Mouse (Mus musculus) kidney, postnatal 0 days (tissue): ENCODE results near the gene Nup37. TPM values are rescaled to one million over a fixed set of nuclear protein-coding genes. Genes with fewer than 3 reads are reported as not detected.
A peak's percentile ranks its signal among the peaks of the same experiment; 100 is the strongest.

Experiments used
- ATAC-seq: fragments of 200-750 bp; cut with Nextera tagmentation; replicated peaks from 2 replicates; pipeline ENCODE4 v1.8.0; 2017; ENCODE audit warnings: low read depth, moderate number of reproducible peaks, moderate TSS enrichment, moderate library complexity; ENCODE audit not compliant: low FRiP score
- DNase-seq: peaks from one replicate; pipeline ENCODE4 v3.0.0-alpha.2; 2016; ENCODE audit warnings: low spot score
- H3K27ac ChIP-seq: fragments of 300-500 bp; sonication (generic); 2 replicates; pipeline ENCODE4 v1.5.1; 2014; ENCODE audit warnings: mild to moderate bottlenecking
- H3K27me3 ChIP-seq: fragments of 300-500 bp; sonication (generic); 2 replicates; pipeline ENCODE4 v1.6.1; 2014; ENCODE audit warnings: low read length, mixed read lengths; ENCODE audit not compliant: insufficient read depth
- H3K36me3 ChIP-seq: fragments of 300-500 bp; sonication (generic); 2 replicates; pipeline ENCODE4 v1.6.1; 2014; ENCODE audit warnings: low read length, mixed read lengths; ENCODE audit not compliant: insufficient read depth
- H3K4me1 ChIP-seq: fragments of 300-500 bp; sonication (generic); replicated peaks from 2 replicates; pipeline ENCODE4 v1.6.1; 2014; ENCODE audit warnings: antibody characterized with exemption, low read length, mixed read lengths; ENCODE audit not compliant: insufficient read depth
- H3K4me2 ChIP-seq: fragments of 300-500 bp; sonication (generic); 2 replicates; pipeline ENCODE4 v1.6.1; 2014; ENCODE audit warnings: mild to moderate bottlenecking, low read length, moderate library complexity, mixed read lengths
- H3K4me3 ChIP-seq: fragments of 300-500 bp; sonication (generic); replicated peaks from 2 replicates; pipeline ENCODE4 v1.5.1; 2014; ENCODE audit warnings: low read depth, low read length
- H3K9ac ChIP-seq: fragments of 300-500 bp; sonication (generic); 2 replicates; pipeline ENCODE4 v1.6.1; 2014; ENCODE audit warnings: low read depth, low read length
- H3K9me3 ChIP-seq: fragments of 300-500 bp; sonication (generic); replicated peaks from 2 replicates; pipeline ENCODE4 v1.6.1; 2016; ENCODE audit warnings: low read length, inconsistent platforms, mixed read lengths
- CTCF ChIP-seq: IDR thresholded peaks from 2 replicates; pipeline ENCODE4 v1.5.1; 2016; ENCODE audit warnings: antibody characterized with exemption, low read depth, mild to moderate bottlenecking, moderate library complexity
- WGBS: fragments of 180-500 bp; shearing (Covaris S2); extraction: QIAGEN DNeasy Blood & Tissue Kit; methylation state at CpG from one replicate; pipeline ENCODE4 v1.1.7; 2014; 5-methylcytosine and 5-hydroxymethylcytosine counted together
- polyA plus RNA-seq: library from polyadenylated mRNA; unstranded; fragments of >200 nt; fragmentation: Nextera tagmentation; extraction: Ambion mirVana; gene quantifications from 2 replicates; pipeline ENCODE4 v1.2.1, GENCODE M21; 2015

Nup37 gene
- polyA plus RNA-seq = 63.6 and 66.5 TPM in 2 replicates

- peak; percentile 97 for ATAC-seq
- DNase-seq = peak; percentile 87
- peaks cover 14% of the 10 kb centered on the region; the same call in 1 of the 2 replicates for H3K36me3 ChIP-seq
- no peaks in the 10 kb centered on the region for H3K4me1 ChIP-seq
- WGBS = under 1% methylated on average over 51 of the region's 53 CpGs
- H3K27me3 ChIP-seq = no peaks in the 10 kb centered on the region
- H3K9me3 ChIP-seq = no peaks in the 10 kb centered on the region
- peak within 1 kb of the TSS; percentile 55 for H3K9ac ChIP-seq
- TF ChIP-seq CTCF = no peak
- peak within 1 kb of the TSS; percentile 64 for H3K4me3 ChIP-seq
- H3K27ac ChIP-seq = no peak within 1 kb of the TSS
- H3K4me2 ChIP-seq = peak within 1 kb of the TSS; percentile 81
Measured at GRCm38 (mm10) chr10:88146707-88147477, at the start of gene Nup37, which contains the start of gene Parpbp. Nup37 (plus strand) TSS chr10:88146992. Parpbp (minus strand) TSS chr10:88146941.

- no peak for DNase-seq
- Histone ChIP-seq H3K4me3 (no peak overlapping the region), H3K36me3 (no peaks in the 10 kb centered on the region; the same call in 1 of the 2 replicates), H3K4me2 (no peak overlapping the region), H3K9ac (no peak overlapping the region), H3K27ac (no peak overlapping the region), H3K27me3 (no peaks in the 10 kb centered on the region), H3K9me3 (no peaks in the 10 kb centered on the region), H3K4me1 (no peaks in the 10 kb centered on the region)
- TF ChIP-seq CTCF = no peak
- no peak for ATAC-seq
- WGBS = 88% methylated on average over 2 of the region's 2 CpGs
Measured at GRCm38 (mm10) chr10:88106169-88106568, 40.6 kb upstream of the Nup37 start.

GRCm38 (mm10) chr10:88113290-88113689 lies 33.5 kb upstream of the Nup37 start:
- Histone ChIP-seq H3K4me1 (no peaks in the 10 kb centered on the region), H3K27me3 (no peaks in the 10 kb centered on the region), H3K9me3 (no peaks in the 10 kb centered on the region), H3K36me3 (peaks cover 4% of the 10 kb centered on the region; the same call in 1 of the 2 replicates), H3K4me3 (no peak overlapping the region), H3K4me2 (no peak overlapping the region), H3K27ac (no peak overlapping the region), H3K9ac (no peak overlapping the region)
- TF ChIP-seq CTCF = no peak
- no peak for DNase-seq
- no peak for ATAC-seq
- WGBS = 82% methylated on average over 2 of the region's 2 CpGs

DNA sequence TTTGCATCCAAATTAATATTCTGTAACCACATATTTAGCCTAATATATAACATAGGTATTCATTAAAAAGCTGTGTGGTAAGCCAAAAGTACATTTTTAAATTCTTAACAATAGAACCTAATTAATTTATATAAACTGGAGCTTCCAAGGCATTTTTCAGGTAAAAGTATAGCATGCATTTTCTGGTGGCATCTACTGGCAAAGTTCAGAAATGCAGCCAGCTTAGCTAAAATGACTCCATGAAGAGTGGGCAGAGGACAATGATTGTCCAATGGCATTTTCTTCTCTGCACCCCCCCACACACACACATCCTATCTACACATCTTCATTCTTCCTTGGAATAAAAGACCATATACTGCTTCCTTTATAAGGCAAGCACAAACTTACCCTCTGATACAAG lies 27.1 kb upstream of the Nup37 start:
- peak; percentile 62; the same call in 1 of the 2 replicates for TF ChIP-seq CTCF

DNA sequence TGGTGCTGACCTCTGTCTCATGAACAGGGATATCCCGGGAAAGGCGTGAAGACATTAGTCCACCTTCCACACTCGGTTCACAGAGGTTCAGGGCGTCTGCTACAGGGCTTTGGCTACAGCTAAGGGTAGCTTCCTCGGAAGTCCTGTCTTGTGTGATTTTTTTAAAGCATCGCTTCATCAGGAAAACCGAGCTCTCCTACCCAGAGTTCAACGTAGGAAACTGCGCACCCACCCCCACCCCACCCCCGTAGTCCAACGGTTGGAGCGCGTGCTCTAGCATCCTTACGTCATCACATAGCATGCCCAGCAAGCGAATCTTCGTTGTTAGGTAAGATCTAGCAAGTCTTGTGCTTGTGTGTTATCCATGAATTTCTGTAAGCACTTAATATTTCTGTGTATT lies 11.2 kb upstream of the Nup37 start:
- Histone ChIP-seq H3K27me3 (no peaks in the 10 kb centered on the region), H3K4me2 (no peak overlapping the region), H3K4me1 (no peaks in the 10 kb centered on the region), H3K9me3 (no peaks in the 10 kb centered on the region), H3K9ac (no peak overlapping the region), H3K4me3 (no peak overlapping the region), H3K27ac (no peak overlapping the region), H3K36me3 (no peaks in the 10 kb centered on the region)
- ATAC-seq (no peak), DNase-seq (no peak)
- TF ChIP-seq CTCF = no peak
- 95% methylated on average over 16 of the region's 16 CpGs for WGBS

More for the DNA sequence above, 27.1 kb upstream of the Nup37 start:
- DNase-seq (peak; percentile 39), ATAC-seq (no peak)
- H3K27ac ChIP-seq = no peak overlapping the region
- H3K4me1 ChIP-seq = no peaks in the 10 kb centered on the region
- H3K9ac ChIP-seq = no peak overlapping the region
- H3K27me3 ChIP-seq = no peaks in the 10 kb centered on the region
- no peak overlapping the region for H3K4me3 ChIP-seq
- no peaks in the 10 kb centered on the region for H3K36me3 ChIP-seq
- H3K9me3 ChIP-seq = no peaks in the 10 kb centered on the region
- H3K4me2 ChIP-seq = no peak overlapping the region

DNA sequence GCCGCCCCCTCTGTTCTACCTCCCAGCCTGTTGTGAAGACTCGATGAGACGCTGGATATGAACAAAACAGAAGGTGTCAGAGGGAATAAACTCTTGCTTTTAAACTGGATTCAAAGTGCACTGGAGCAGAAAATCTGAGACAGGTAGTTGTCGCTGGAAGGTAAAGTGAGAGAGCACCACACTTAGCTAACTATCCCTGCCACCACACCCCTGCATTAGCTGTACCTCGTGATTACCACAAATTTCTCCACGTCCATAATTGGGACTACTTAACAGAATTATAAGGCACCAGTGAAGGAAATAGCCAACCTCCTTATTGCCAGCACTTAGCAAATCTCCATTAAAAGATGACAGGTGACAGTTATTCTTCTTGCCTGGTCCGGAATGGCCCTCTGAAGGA lies 605 bp upstream of the Nup37 start:
- no peak for ATAC-seq
- 10% methylated on average over 7 of the region's 7 CpGs for WGBS
- H3K27ac ChIP-seq = no peak overlapping the region

More for the DNA sequence above, 605 bp upstream of the Nup37 start:
- Histone ChIP-seq H3K36me3 (peaks cover 14% of the 10 kb centered on the region; the same call in 1 of the 2 replicates), H3K4me3 (peak overlapping the region; percentile 64), H3K9me3 (no peaks in the 10 kb centered on the region), H3K27me3 (no peaks in the 10 kb centered on the region), H3K4me1 (no peaks in the 10 kb centered on the region), H3K4me2 (peak overlapping the region; percentile 81), H3K9ac (peak overlapping the region; percentile 55)
- DNase-seq = peak; percentile 5
- TF ChIP-seq CTCF = no peak
